7 mouse cellular contexts compared by ENCODE assay signal in genomic region chr7:49786618-49787382, GRCm38 (mm10). TPM values are rescaled to one million over a fixed set of nuclear protein-coding genes. Genes with fewer than 3 reads are reported as not detected.
A peak's percentile ranks its signal among the peaks of the same experiment; 100 is the strongest.
DNase-seq lines count a peak whose midpoint lies in the region; ATAC-seq lines count a peak whose summit lies in the region.

No protein-coding gene starts in this region.

- intact Hi-C loops in left cerebral cortex, postnatal 4 days (cut with DNase I) = no loop called here

- 68% methylated on average over 12 of the region's 12 CpGs for WGBS in midbrain, embryonic 10.5 days
- WGBS in midbrain, embryonic 16.5 days = 62% methylated on average over 12 of the region's 12 CpGs
- WGBS in neural tube, embryonic 13.5 days = 43% methylated on average over 12 of the region's 12 CpGs

- no peak overlapping the region for H3K9ac ChIP-seq in midbrain, embryonic 16.5 days (ENCODE audit: low read depth, low read length)
- no peak overlapping the region for H3K9ac ChIP-seq in neural tube, embryonic 13.5 days

- H3K27ac ChIP-seq in midbrain, embryonic 10.5 days (replicated peaks) = no peak overlapping the region
- H3K27ac ChIP-seq in midbrain, embryonic 16.5 days (ENCODE audit: low read length) = no peak overlapping the region
- peak overlapping the region; percentile 61; the same call in 1 of the 2 replicates for H3K27ac ChIP-seq in neural tube, embryonic 13.5 days (replicated peaks)

- ATAC-seq in midbrain, embryonic 16.5 days = no peak
- peak; percentile 40 for ATAC-seq in granulocyte monocyte progenitor cell, adult 5-6 weeks (replicated peaks; ENCODE audit: poor library complexity, severe bottlenecking)
- peak; percentile 82 for ATAC-seq in neural tube, embryonic 13.5 days (ENCODE audit: low read depth)

- DNase-seq in midbrain, embryonic 10.5 days (ENCODE audit: low spot score) = peak; percentile 64
- peak; percentile 32 for DNase-seq in T-cell, adult 2 months (ENCODE audit: low spot score)
- peak; percentile 36 to 44 for DNase-seq in cerebellum, postnatal 36 days
- peak; percentile 90 for DNase-seq in left cerebral cortex, postnatal 4 days

- no peak overlapping the region for H3K4me2 ChIP-seq in midbrain, embryonic 16.5 days (ENCODE audit: low read length)
- H3K4me2 ChIP-seq in neural tube, embryonic 13.5 days = no peak overlapping the region

- H3K27me3 ChIP-seq in midbrain, embryonic 10.5 days (ENCODE audit: low read depth, poor library complexity, severe bottlenecking) = no peaks in the 10 kb centered on the region
- H3K27me3 ChIP-seq in midbrain, embryonic 16.5 days (ENCODE audit: control insufficient read depth, insufficient read depth, low read depth, low read length) = no peaks in the 10 kb centered on the region
- H3K27me3 ChIP-seq in neural tube, embryonic 13.5 days = no peaks in the 10 kb centered on the region

- H3K9me3 ChIP-seq in midbrain, embryonic 10.5 days (replicated peaks) = no peaks in the 10 kb centered on the region
- H3K9me3 ChIP-seq in midbrain, embryonic 16.5 days (replicated peaks; ENCODE audit: control insufficient read depth, low read length, poor library complexity, severe bottlenecking) = no peaks in the 10 kb centered on the region
- H3K9me3 ChIP-seq in neural tube, embryonic 13.5 days = no peaks in the 10 kb centered on the region

- H3K4me3 ChIP-seq in midbrain, embryonic 10.5 days = no peak overlapping the region
- no peak overlapping the region for H3K4me3 ChIP-seq in midbrain, embryonic 16.5 days (ENCODE audit: low read depth, low read length)
- H3K4me3 ChIP-seq in neural tube, embryonic 13.5 days = no peak overlapping the region

- no peaks in the 10 kb centered on the region for H3K4me1 ChIP-seq in midbrain, embryonic 10.5 days
- H3K4me1 ChIP-seq in midbrain, embryonic 16.5 days (ENCODE audit: control insufficient read depth, insufficient read depth, low read length) = no peaks in the 10 kb centered on the region
- H3K4me1 ChIP-seq in neural tube, embryonic 13.5 days (replicated peaks) = peaks cover 14% of the 10 kb centered on the region

- H3K36me3 ChIP-seq in midbrain, embryonic 10.5 days = peaks cover 96% of the 10 kb centered on the region
- H3K36me3 ChIP-seq in midbrain, embryonic 16.5 days (ENCODE audit: control insufficient read depth, insufficient read depth, low read length) = peaks cover 14% of the 10 kb centered on the region; the same call in 1 of the 2 replicates
- peaks cover 41% of the 10 kb centered on the region for H3K36me3 ChIP-seq in neural tube, embryonic 13.5 days

RNA-seq across cellular contexts. Expression of gene Prmt3, which starts 8.7 kb away (rescaled TPM):
- 81.2 and 82.3 TPM in 2 replicates for polyA plus RNA-seq in midbrain, embryonic 10.5 days (2016; fragmentation: Nextera tagmentation; extraction: Ambion mirVana)
- polyA plus RNA-seq in midbrain, embryonic 16.5 days (2015; fragmentation: Nextera tagmentation; extraction: Ambion mirVana) = 43.9 and 47.4 TPM in 2 replicates
- 67.7 and 79.0 TPM in 2 replicates for total RNA-seq in granulocyte monocyte progenitor cell, adult 5-6 weeks (2014; fragmentation: Nextera tagmentation)
- total RNA-seq in granulocyte monocyte progenitor cell, adult 5-6 weeks (2017) = 56.3 and 57.4 TPM in 2 replicates
- 10 to 100 TPM; 47.5 to 49.2 TPM for total RNA-seq in left cerebral cortex, postnatal 4 days (2021)
- 48.2 and 53.4 TPM in 2 replicates for polyA plus RNA-seq in neural tube, embryonic 13.5 days (2015; fragmentation: Nextera tagmentation; extraction: Ambion mirVana)

RNA-seq across cellular contexts. Expression of gene Htatip2, which starts 27.9 kb away (rescaled TPM):
- polyA plus RNA-seq in midbrain, embryonic 10.5 days (2016; fragmentation: Nextera tagmentation; extraction: Ambion mirVana) = 9.8 and 10.3 TPM in 2 replicates
- 2.9 and 3.4 TPM in 2 replicates for polyA plus RNA-seq in midbrain, embryonic 16.5 days (2015; fragmentation: Nextera tagmentation; extraction: Ambion mirVana)
- 19.9 and 23.1 TPM in 2 replicates for total RNA-seq in granulocyte monocyte progenitor cell, adult 5-6 weeks (2014; fragmentation: Nextera tagmentation)
- 12.7 and 14.2 TPM in 2 replicates for total RNA-seq in granulocyte monocyte progenitor cell, adult 5-6 weeks (2017)
- 1 to 10 TPM; 4.7 to 5.5 TPM for total RNA-seq in left cerebral cortex, postnatal 4 days (2021)
- polyA plus RNA-seq in neural tube, embryonic 13.5 days (2015; fragmentation: Nextera tagmentation; extraction: Ambion mirVana) = 4.9 and 5.0 TPM in 2 replicates

Comparison
In these comparisons a context has a peak if more than half of its experiments do, and no peak if none do; other contexts are left out.
1. DNase-seq: peak in every context shown above with its lines; median percentile 90 in left cerebral cortex, postnatal 4 days; 64 in midbrain, embryonic 10.5 days; 40 in cerebellum, postnatal 36 days; 32 in T-cell, adult 2 months.